ENCODE assay signal across 8 mouse cellular contexts in genomic region chr19:4756921-4757320, GRCm38 (mm10). TPM values are rescaled to one million over a fixed set of nuclear protein-coding genes. Genes with fewer than 3 reads are reported as not detected.
A peak's percentile ranks its signal among the peaks of the same experiment; 100 is the strongest.
DNase-seq lines count a peak whose midpoint lies in the region; ATAC-seq and TF ChIP-seq lines count a peak whose summit lies in the region.

No protein-coding gene starts in this region.

- peak overlapping the region; percentile 60 for H3K4me2 ChIP-seq in kidney, embryonic 14.5 days (replicated peaks; ENCODE audit: low read depth, low read length)
- H3K4me2 ChIP-seq in hindbrain, postnatal 0 days (ENCODE audit: low read depth, low read length), result peak overlapping the region; percentile 78
- H3K4me2 ChIP-seq in midbrain, embryonic 15.5 days, result peak overlapping the region; percentile 65

- TF ChIP-seq CTCF in hindbrain, postnatal 0 days (IDR thresholded peaks at IDR 0.05; ENCODE audit: low read depth), result no peak

- H3K4me3 ChIP-seq in kidney, embryonic 14.5 days (ENCODE audit: low read length), result peak overlapping the region; percentile 74
- peak overlapping the region; percentile 87 for H3K4me3 ChIP-seq in brown adipose tissue, adult 24 weeks (ENCODE audit: insufficient read depth, low read depth, low read length)
- peak overlapping the region; percentile 76 for H3K4me3 ChIP-seq in hindbrain, postnatal 0 days (ENCODE audit: low read length)
- H3K4me3 ChIP-seq in midbrain, embryonic 15.5 days, result peak overlapping the region; percentile 84

- no peak for DNase-seq in kidney, adult 11 months
- DNase-seq in hindbrain, postnatal 0 days (ENCODE audit: low spot score), result no peak
- no peak for DNase-seq in thymus, postnatal 10 days (ENCODE audit: low spot score in 2 of 2)
- DNase-seq in urinary bladder, postnatal 14 days (ENCODE audit: low spot score), result no peak
- no peak for DNase-seq in layer of hippocampus, postnatal 25 days (ENCODE audit: extremely low spot score in 1 of 2, low spot score in 1 of 2)

- peaks cover 27% of the 10 kb centered on the region for H3K36me3 ChIP-seq in kidney, embryonic 14.5 days (ENCODE audit: control insufficient read depth, insufficient read depth, low read length)
- H3K36me3 ChIP-seq in hindbrain, postnatal 0 days (ENCODE audit: insufficient read depth, low read length), result peaks cover 3% of the 10 kb centered on the region
- H3K36me3 ChIP-seq in midbrain, embryonic 15.5 days (replicated peaks), result peaks cover 5% of the 10 kb centered on the region

- H3K27me3 ChIP-seq in kidney, embryonic 14.5 days (ENCODE audit: control insufficient read depth, insufficient read depth, low read length), result no peaks in the 10 kb centered on the region
- H3K27me3 ChIP-seq in hindbrain, postnatal 0 days (ENCODE audit: insufficient read depth, low read length), result no peaks in the 10 kb centered on the region
- no peaks in the 10 kb centered on the region for H3K27me3 ChIP-seq in midbrain, embryonic 15.5 days (replicated peaks)

- H3K9me3 ChIP-seq in kidney, embryonic 14.5 days (ENCODE audit: control insufficient read depth, low read length), result no peaks in the 10 kb centered on the region
- no peaks in the 10 kb centered on the region for H3K9me3 ChIP-seq in hindbrain, postnatal 0 days (ENCODE audit: low read length)
- H3K9me3 ChIP-seq in midbrain, embryonic 15.5 days, result no peaks in the 10 kb centered on the region

- WGBS in kidney, embryonic 14.5 days, result 2% methylated on average over 9 of the region's 9 CpGs
- 0% methylated on average over 9 of the region's 9 CpGs for WGBS in hindbrain, postnatal 0 days
- 3% methylated on average over 9 of the region's 9 CpGs for WGBS in midbrain, embryonic 15.5 days

- H3K27ac ChIP-seq in kidney, embryonic 14.5 days (ENCODE audit: low read depth, low read length), result peak overlapping the region; percentile 92
- 0 out of 2 replicates have a peak overlapping the region, but pooled peaks have one; percentile 10 for H3K27ac ChIP-seq in brown adipose tissue, adult 24 weeks (replicated peaks; ENCODE audit: low read depth, low read length)
- peak overlapping the region; percentile 95 for H3K27ac ChIP-seq in hindbrain, postnatal 0 days
- peak overlapping the region; percentile 99 for H3K27ac ChIP-seq in midbrain, embryonic 15.5 days

- peak overlapping the region; percentile 79 for H3K9ac ChIP-seq in kidney, embryonic 14.5 days (ENCODE audit: low read depth, low read length)
- H3K9ac ChIP-seq in hindbrain, postnatal 0 days (replicated peaks; ENCODE audit: low read length), result peak overlapping the region; percentile 75
- H3K9ac ChIP-seq in midbrain, embryonic 15.5 days, result peak overlapping the region; percentile 90

- ATAC-seq in kidney, embryonic 14.5 days (ENCODE audit: low FRiP score, low TSS enrichment), result no peak
- ATAC-seq in hindbrain, postnatal 0 days, result no peak
- no peak for ATAC-seq in midbrain, embryonic 15.5 days (replicated peaks)

- peaks cover 16% of the 10 kb centered on the region for H3K4me1 ChIP-seq in kidney, embryonic 14.5 days (ENCODE audit: control insufficient read depth, insufficient read depth, low read length)
- peaks cover 3% of the 10 kb centered on the region; the same call in 1 of the 2 replicates for H3K4me1 ChIP-seq in brown adipose tissue, adult 24 weeks (ENCODE audit: control insufficient read depth, insufficient read depth, insufficient read length, low read length)
- H3K4me1 ChIP-seq in hindbrain, postnatal 0 days (ENCODE audit: insufficient read depth, low read length), result peaks cover 8% of the 10 kb centered on the region; the same call in 1 of the 2 replicates
- H3K4me1 ChIP-seq in midbrain, embryonic 15.5 days, result peaks cover 52% of the 10 kb centered on the region

RNA-seq across cellular contexts. Expression of gene Rbm4b, which starts 0.6 kb away (rescaled TPM):
- 69.2 and 79.8 TPM in 2 replicates for polyA plus RNA-seq in kidney, embryonic 14.5 days (2014; fragmentation: Nextera tagmentation; extraction: Ambion mirVana)
- polyA plus RNA-seq in brown adipose tissue, adult 24 weeks (2012; ENCODE audit: insufficient read depth, insufficient read length, missing spikeins), result 4.7 and 5.8 TPM in 2 replicates
- 59.2 and 69.4 TPM in 2 replicates for total RNA-seq in hindbrain, postnatal 0 days (2014; rRNA removed)
- 81.8 and 84.8 TPM in 2 replicates for polyA plus RNA-seq in hindbrain, postnatal 0 days (2015; fragmentation: Nextera tagmentation; extraction: Ambion mirVana)
- polyA plus RNA-seq in midbrain, embryonic 15.5 days (2015; fragmentation: Nextera tagmentation; extraction: Ambion mirVana), result 180 and 188 TPM in 2 replicates
- 10 to 100 TPM; 18.2 to 18.8 TPM for total RNA-seq in layer of hippocampus, postnatal 25 days (2021)

RNA-seq across cellular contexts. Expression of gene Rbm4, which starts 36.8 kb away (rescaled TPM):
- polyA plus RNA-seq in kidney, embryonic 14.5 days (2014; fragmentation: Nextera tagmentation; extraction: Ambion mirVana), result 64.7 and 69.6 TPM in 2 replicates
- 7.7 and 13.3 TPM in 2 replicates for polyA plus RNA-seq in brown adipose tissue, adult 24 weeks (2012; ENCODE audit: insufficient read depth, insufficient read length, missing spikeins)
- total RNA-seq in hindbrain, postnatal 0 days (2014; rRNA removed), result 85.3 and 85.6 TPM in 2 replicates
- 39.7 and 40.9 TPM in 2 replicates for polyA plus RNA-seq in hindbrain, postnatal 0 days (2015; fragmentation: Nextera tagmentation; extraction: Ambion mirVana)
- 98.0 and 98.6 TPM in 2 replicates for polyA plus RNA-seq in midbrain, embryonic 15.5 days (2015; fragmentation: Nextera tagmentation; extraction: Ambion mirVana)
- total RNA-seq in layer of hippocampus, postnatal 25 days (2021), result 10 to 100 TPM; 81.1 to 82.0 TPM

RNA-seq across cellular contexts. Expression of gene Sptbn2, which starts 46.0 kb away (rescaled TPM):
- 1.8 and 2.9 TPM in 2 replicates for polyA plus RNA-seq in kidney, embryonic 14.5 days (2014; fragmentation: Nextera tagmentation; extraction: Ambion mirVana)
- 0.13 TPM in 1 of 2 replicates, not detected in the other for polyA plus RNA-seq in brown adipose tissue, adult 24 weeks (2012; ENCODE audit: insufficient read depth, insufficient read length, missing spikeins)
- 143 and 164 TPM in 2 replicates for total RNA-seq in hindbrain, postnatal 0 days (2014; rRNA removed)
- 17.9 TPM in 2 replicates for polyA plus RNA-seq in hindbrain, postnatal 0 days (2015; fragmentation: Nextera tagmentation; extraction: Ambion mirVana)
- 35.2 and 39.8 TPM in 2 replicates for polyA plus RNA-seq in midbrain, embryonic 15.5 days (2015; fragmentation: Nextera tagmentation; extraction: Ambion mirVana)
- total RNA-seq in layer of hippocampus, postnatal 25 days (2021), result 100 to 1,000 TPM; 615 to 659 TPM

RNA-seq across cellular contexts. Expression of gene Gm21992, which starts 54.5 kb away (rescaled TPM):
- polyA plus RNA-seq in kidney, embryonic 14.5 days (2014; fragmentation: Nextera tagmentation; extraction: Ambion mirVana), result 30.6 and 41.2 TPM in 2 replicates
- 12.6 and 14.8 TPM in 2 replicates for polyA plus RNA-seq in brown adipose tissue, adult 24 weeks (2012; ENCODE audit: insufficient read depth, insufficient read length, missing spikeins)
- total RNA-seq in hindbrain, postnatal 0 days (2014; rRNA removed), result 6.9 and 9.8 TPM in 2 replicates
- 11.9 and 19.8 TPM in 2 replicates for polyA plus RNA-seq in hindbrain, postnatal 0 days (2015; fragmentation: Nextera tagmentation; extraction: Ambion mirVana)
- 17.0 and 19.5 TPM in 2 replicates for polyA plus RNA-seq in midbrain, embryonic 15.5 days (2015; fragmentation: Nextera tagmentation; extraction: Ambion mirVana)
- 10 to 100 TPM; 21.2 to 28.3 TPM for total RNA-seq in layer of hippocampus, postnatal 25 days (2021)

RNA-seq across cellular contexts. Expression of gene Rbm14, which starts 54.5 kb away (rescaled TPM):
- 71.4 and 102 TPM in 2 replicates for polyA plus RNA-seq in kidney, embryonic 14.5 days (2014; fragmentation: Nextera tagmentation; extraction: Ambion mirVana)
- polyA plus RNA-seq in brown adipose tissue, adult 24 weeks (2012; ENCODE audit: insufficient read depth, insufficient read length, missing spikeins), result 6.9 and 15.0 TPM in 2 replicates
- 40.1 and 45.6 TPM in 2 replicates for total RNA-seq in hindbrain, postnatal 0 days (2014; rRNA removed)
- 37.5 TPM in 2 replicates for polyA plus RNA-seq in hindbrain, postnatal 0 days (2015; fragmentation: Nextera tagmentation; extraction: Ambion mirVana)
- 69.3 and 72.8 TPM in 2 replicates for polyA plus RNA-seq in midbrain, embryonic 15.5 days (2015; fragmentation: Nextera tagmentation; extraction: Ambion mirVana)
- total RNA-seq in layer of hippocampus, postnatal 25 days (2021), result 10 to 100 TPM; 53.0 to 53.9 TPM

Comparison
In these comparisons a context has a peak if more than half of its experiments do, and no peak if none do; other contexts are left out.
1. H3K27ac ChIP-seq: peak in every context shown above with its lines; median percentile 99 in midbrain, embryonic 15.5 days; 95 in hindbrain, postnatal 0 days; 92 in kidney, embryonic 14.5 days; 10 in brown adipose tissue, adult 24 weeks.
2. RNA of gene Rbm4b, which starts 0.6 kb away (polyA plus RNA-seq): 180 to 188 TPM in midbrain, embryonic 15.5 days, 81.8 to 84.8 TPM in hindbrain, postnatal 0 days and 69.2 to 79.8 TPM in kidney, embryonic 14.5 days; 4.7 to 5.8 TPM in brown adipose tissue, adult 24 weeks; every median in the first group is over 10 times any median in the second.
3. Peak in every context shown above with its lines, with median percentiles within 50 percentile points of each other: H3K4me2 ChIP-seq, H3K4me3 ChIP-seq and H3K9ac ChIP-seq.